Mouse (Mus musculus) embryo, embryonic 10 days (tissue): ENCODE data around the gene Pebp1.

ENCODE experiments used
- DNase-seq: peaks from one replicate; pipeline ENCODE4 v3.0.0-alpha.2; 2015; ENCODE audit warnings: low spot score

Pebp1 gene

GRCm38 (mm10) chr5:117285266-117285665 is 2.2 kb downstream of the Pebp1 start:
- DNase-seq = no peak

GRCm38 (mm10) chr5:117284682-117285081 is 2.7 kb downstream of the Pebp1 start:
- DNase-seq = no peak

- DNase-seq = no peak
Observed at GRCm38 (mm10) chr5:117284029-117284428, 3.4 kb downstream of the Pebp1 start.

GRCm38 (mm10) chr5:117282360-117282759 is 5.1 kb downstream of the Pebp1 start:
- no peak for DNase-seq

GRCm38 (mm10) chr5:117281536-117281935 is 5.9 kb downstream of the Pebp1 start:
- no peak for DNase-seq

GRCm38 (mm10) chr5:117279669-117280050 is 7.8 kb downstream of the Pebp1 start:
- DNase-seq = no peak

GRCm38 (mm10) chr5:117278809-117279668 is 8.4 kb downstream of the Pebp1 start:
- no peak for DNase-seq

- no peak for DNase-seq
Observed at GRCm38 (mm10) chr5:117277784-117278183, 9.6 kb downstream of the Pebp1 start.

- no peak for DNase-seq
Observed at GRCm38 (mm10) chr5:117274817-117275216, 12.6 kb downstream of the Pebp1 start.

GRCm38 (mm10) chr5:117271945-117272344 is 15.5 kb downstream of the Pebp1 start:
- no peak for DNase-seq

- DNase-seq = no peak
Observed at GRCm38 (mm10) chr5:117269395-117269794, 18.0 kb downstream of the Pebp1 start.

GRCm38 (mm10) chr5:117268749-117269148 is 18.7 kb downstream of the Pebp1 start:
- no peak for DNase-seq

GRCm38 (mm10) chr5:117267913-117268312 is 19.5 kb downstream of the Pebp1 start:
- no peak for DNase-seq

- peak; percentile 64 for DNase-seq
Observed at GRCm38 (mm10) chr5:117264701-117265100, 22.7 kb downstream of the Pebp1 start.

GRCm38 (mm10) chr5:117263566-117263965 is 23.9 kb downstream of the Pebp1 start:
- no peak for DNase-seq

GRCm38 (mm10) chr5:117258276-117258675 is 29.1 kb downstream of the Pebp1 start:
- DNase-seq = no peak

GRCm38 (mm10) chr5:117251763-117252162 is 35.7 kb downstream of the Pebp1 start:
- no peak for DNase-seq

GRCm38 (mm10) chr5:117250796-117251195 is 36.6 kb downstream of the Pebp1 start:
- DNase-seq = no peak

GRCm38 (mm10) chr5:117248351-117248750 is 39.1 kb downstream of the Pebp1 start:
- peak; percentile 12 for DNase-seq

GRCm38 (mm10) chr5:117245170-117245569 is 42.3 kb downstream of the Pebp1 start:
- DNase-seq = no peak

- no peak for DNase-seq
Observed at GRCm38 (mm10) chr5:117242671-117243478, 44.5 kb downstream of the Pebp1 start.

GRCm38 (mm10) chr5:117241935-117242531 is 45.4 kb downstream of the Pebp1 start:
- DNase-seq = no peak
